Mouse (Mus musculus) kidney, embryonic 14.5 days (tissue): Measurements from ENCODE around the gene Arf1. TPM values are rescaled to one million over a fixed set of nuclear protein-coding genes. Genes with fewer than 3 reads are reported as not detected.
"Not testable (repeated sequence)": the region's sequence is repeated elsewhere in the genome, so short reads cannot be mapped to it uniquely, and the experiment has no call there.

Experiments used
- ATAC-seq: fragments of 200-750 bp; cut with Nextera tagmentation; 2 replicates; pipeline ENCODE4 v1.8.0; 2017; ENCODE audit warnings: moderate number of reproducible peaks, mild to moderate bottlenecking, moderate TSS enrichment, moderate library complexity; ENCODE audit not compliant: low FRiP score, low TSS enrichment
- H3K27ac ChIP-seq: fragments of 300-500 bp; sonication (generic); 2 replicates; pipeline ENCODE4 v1.5.1; 2014; ENCODE audit warnings: low read depth, mild to moderate bottlenecking, low read length, moderate library complexity, mixed read lengths
- H3K27me3 ChIP-seq: fragments of 300-500 bp; sonication (generic); 2 replicates; pipeline ENCODE4 v1.6.1; 2014; ENCODE audit warnings: mild to moderate bottlenecking, low read length; ENCODE audit not compliant: control insufficient read depth, insufficient read depth
- H3K36me3 ChIP-seq: fragments of 300-500 bp; sonication (generic); 2 replicates; pipeline ENCODE4 v1.6.1; 2014; ENCODE audit warnings: low read length, mixed read lengths; ENCODE audit not compliant: control insufficient read depth, insufficient read depth
- H3K4me1 ChIP-seq: fragments of 300-500 bp; sonication (generic); 2 replicates; pipeline ENCODE4 v1.6.1; 2014; ENCODE audit warnings: low read length, mixed read lengths; ENCODE audit not compliant: control insufficient read depth, insufficient read depth
- H3K4me2 ChIP-seq: fragments of 300-500 bp; sonication (generic); replicated peaks from 2 replicates; pipeline ENCODE4 v1.6.1; 2014; ENCODE audit warnings: low read depth, mild to moderate bottlenecking, low read length
- H3K4me3 ChIP-seq: fragments of 300-500 bp; sonication (generic); 2 replicates; pipeline ENCODE4 v1.5.1; 2014; ENCODE audit warnings: mild to moderate bottlenecking, low read length
- H3K9ac ChIP-seq: fragments of 300-500 bp; sonication (generic); 2 replicates; pipeline ENCODE4 v1.6.1; 2014; ENCODE audit warnings: low read depth, mild to moderate bottlenecking, low read length, moderate library complexity
- H3K9me3 ChIP-seq: fragments of 300-500 bp; sonication (generic); 2 replicates; pipeline ENCODE4 v1.6.1; 2016; ENCODE audit warnings: low read length; ENCODE audit not compliant: control insufficient read depth
- WGBS: fragments of 180-500 bp; shearing (Covaris S2); extraction: QIAGEN DNeasy Blood & Tissue Kit; methylation state at CpG from one replicate; pipeline ENCODE4 v1.1.7; 2014; 5-methylcytosine and 5-hydroxymethylcytosine counted together
- polyA plus RNA-seq: library from polyadenylated mRNA; unstranded; fragments of >200 nt; fragmentation: Nextera tagmentation; extraction: Ambion mirVana; gene quantifications from 2 replicates; pipeline ENCODE4 v1.2.1, GENCODE M21; 2014

Arf1 gene
- polyA plus RNA-seq, 1 experiment from 2014 or later: 644 TPM

GRCm38 (mm10) chr11:59219064-59219463 lies 9.0 kb downstream of the Arf1 start:
- Histone ChIP-seq H3K9me3 (no peaks in the 10 kb centered on the region), H3K27me3 (no peaks in the 10 kb centered on the region), H3K27ac (peak overlapping the region; percentile 14; the same call in 1 of the 2 replicates), H3K36me3 (peaks cover 30% of the 10 kb centered on the region), H3K4me1 (peaks cover 26% of the 10 kb centered on the region; the same call in 1 of the 2 replicates), H3K4me2 (no peak overlapping the region), H3K9ac (no peak overlapping the region), H3K4me3 (no peak overlapping the region)
- ATAC-seq: no peak

GRCm38 (mm10) chr11:59218389-59218998 lies 9.6 kb downstream of the Arf1 start:
- Histone ChIP-seq H3K4me1 (peaks cover 22% of the 10 kb centered on the region; the same call in 1 of the 2 replicates), H3K36me3 (peaks cover 26% of the 10 kb centered on the region), H3K4me2 (no peak overlapping the region), H3K4me3 (no peak overlapping the region), H3K27me3 (no peaks in the 10 kb centered on the region), H3K9ac (no peak overlapping the region), H3K27ac (peak overlapping the region; percentile 17; the same call in 1 of the 2 replicates), H3K9me3 (no peaks in the 10 kb centered on the region)
- 0 out of 2 replicates have a peak, but pooled peaks have one; percentile 49 for ATAC-seq
- 76% methylated on average over 4 of the region's 4 CpGs for WGBS

GRCm38 (mm10) chr11:59216955-59217354 lies 11.1 kb downstream of the Arf1 start:
- H3K9me3 ChIP-seq: no peaks in the 10 kb centered on the region
- WGBS: 90% methylated on average over 3 of the region's 3 CpGs
- no peak overlapping the region for H3K4me3 ChIP-seq
- H3K4me2 ChIP-seq: no peak overlapping the region
- no peak overlapping the region for H3K27ac ChIP-seq
- no peak for ATAC-seq
- peaks cover 16% of the 10 kb centered on the region; the same call in 1 of the 2 replicates for H3K4me1 ChIP-seq
- peaks cover 31% of the 10 kb centered on the region for H3K36me3 ChIP-seq
- no peaks in the 10 kb centered on the region for H3K27me3 ChIP-seq
- no peak overlapping the region for H3K9ac ChIP-seq

GRCm38 (mm10) chr11:59212892-59213494 lies 15.1 kb downstream of the Arf1 start:
- Histone ChIP-seq H3K9ac (no peak overlapping the region), H3K4me2 (no peak overlapping the region), H3K4me1 (peaks cover 20% of the 10 kb centered on the region), H3K36me3 (peaks cover 40% of the 10 kb centered on the region), H3K27me3 (no peaks in the 10 kb centered on the region), H3K9me3 (no peaks in the 10 kb centered on the region), H3K27ac (no peak overlapping the region), H3K4me3 (no peak overlapping the region)
- no peak for ATAC-seq
- 92% methylated on average over 12 of the region's 12 CpGs for WGBS

GRCm38 (mm10) chr11:59212320-59212719 lies 15.8 kb downstream of the Arf1 start:
- Histone ChIP-seq H3K4me1 (peaks cover 14% of the 10 kb centered on the region), H3K36me3 (peaks cover 40% of the 10 kb centered on the region)
- H3K4me2 ChIP-seq, H3K9ac ChIP-seq, H3K27ac ChIP-seq, H3K4me3 ChIP-seq, H3K27me3 ChIP-seq, ATAC-seq, H3K9me3 ChIP-seq: not testable (repeated sequence)
- WGBS: 83% methylated on average over 12 of the region's 12 CpGs

- peaks cover 42% of the 10 kb centered on the region for H3K36me3 ChIP-seq
- not testable (repeated sequence) for H3K4me3 ChIP-seq, H3K9ac ChIP-seq, H3K9me3 ChIP-seq, H3K4me1 ChIP-seq, H3K27ac ChIP-seq, ATAC-seq, H3K4me2 ChIP-seq, H3K27me3 ChIP-seq
- WGBS: 89% methylated on average over 9 of the region's 9 CpGs
Observed at GRCm38 (mm10) chr11:59211561-59211960, 16.5 kb downstream of the Arf1 start.

- Histone ChIP-seq H3K27me3 (no peaks in the 10 kb centered on the region), H3K9ac (no peak overlapping the region; the same call in 1 of the 2 replicates), H3K36me3 (peaks cover 45% of the 10 kb centered on the region), H3K4me3 (no peak overlapping the region), H3K27ac (no peak overlapping the region), H3K4me1 (peaks cover 9% of the 10 kb centered on the region), H3K9me3 (no peaks in the 10 kb centered on the region), H3K4me2 (no peak overlapping the region)
- 90% methylated on average over 4 of the region's 4 CpGs for WGBS
- no peak for ATAC-seq
Observed at GRCm38 (mm10) chr11:59210020-59210419, 18.1 kb downstream of the Arf1 start.

- ATAC-seq: no peak
- peaks cover 9% of the 10 kb centered on the region for H3K4me1 ChIP-seq
- H3K27me3 ChIP-seq: no peaks in the 10 kb centered on the region
- no peak overlapping the region for H3K9ac ChIP-seq
- peak overlapping the region; percentile 85 for H3K4me2 ChIP-seq
- WGBS: 78% methylated on average over 5 of the region's 5 CpGs
- peak overlapping the region; percentile 8; the same call in 1 of the 2 replicates for H3K27ac ChIP-seq
- no peaks in the 10 kb centered on the region for H3K9me3 ChIP-seq
- H3K4me3 ChIP-seq: peak overlapping the region; percentile 87; the same call in 1 of the 2 replicates
- peaks cover 49% of the 10 kb centered on the region for H3K36me3 ChIP-seq
Observed at GRCm38 (mm10) chr11:59209580-59209979, 18.5 kb downstream of the Arf1 start.

- Histone ChIP-seq H3K27me3 (no peaks in the 10 kb centered on the region), H3K4me2 (peak overlapping the region; percentile 85), H3K9ac (peak overlapping the region; percentile 84), H3K9me3 (no peaks in the 10 kb centered on the region), H3K36me3 (peaks cover 47% of the 10 kb centered on the region), H3K27ac (peak overlapping the region; percentile 95; the same call in 1 of the 2 replicates), H3K4me3 (peak overlapping the region; percentile 87), H3K4me1 (peaks cover 9% of the 10 kb centered on the region)
- 12% methylated on average over 18 of the region's 18 CpGs for WGBS
- peak; percentile 69 for ATAC-seq
Observed at GRCm38 (mm10) chr11:59209003-59209441, 19.0 kb downstream of the Arf1 start.
